Mouse (Mus musculus): ENCODE results near the gene Armc12. TPM values are rescaled to one million over a fixed set of nuclear protein-coding genes. Genes with fewer than 3 reads are reported as not detected.
A peak's percentile ranks its signal among the peaks of the same experiment; 100 is the strongest.

Gene Armc12
- total RNA-seq, 2 experiments from 2014 or later: not detected

DNA sequence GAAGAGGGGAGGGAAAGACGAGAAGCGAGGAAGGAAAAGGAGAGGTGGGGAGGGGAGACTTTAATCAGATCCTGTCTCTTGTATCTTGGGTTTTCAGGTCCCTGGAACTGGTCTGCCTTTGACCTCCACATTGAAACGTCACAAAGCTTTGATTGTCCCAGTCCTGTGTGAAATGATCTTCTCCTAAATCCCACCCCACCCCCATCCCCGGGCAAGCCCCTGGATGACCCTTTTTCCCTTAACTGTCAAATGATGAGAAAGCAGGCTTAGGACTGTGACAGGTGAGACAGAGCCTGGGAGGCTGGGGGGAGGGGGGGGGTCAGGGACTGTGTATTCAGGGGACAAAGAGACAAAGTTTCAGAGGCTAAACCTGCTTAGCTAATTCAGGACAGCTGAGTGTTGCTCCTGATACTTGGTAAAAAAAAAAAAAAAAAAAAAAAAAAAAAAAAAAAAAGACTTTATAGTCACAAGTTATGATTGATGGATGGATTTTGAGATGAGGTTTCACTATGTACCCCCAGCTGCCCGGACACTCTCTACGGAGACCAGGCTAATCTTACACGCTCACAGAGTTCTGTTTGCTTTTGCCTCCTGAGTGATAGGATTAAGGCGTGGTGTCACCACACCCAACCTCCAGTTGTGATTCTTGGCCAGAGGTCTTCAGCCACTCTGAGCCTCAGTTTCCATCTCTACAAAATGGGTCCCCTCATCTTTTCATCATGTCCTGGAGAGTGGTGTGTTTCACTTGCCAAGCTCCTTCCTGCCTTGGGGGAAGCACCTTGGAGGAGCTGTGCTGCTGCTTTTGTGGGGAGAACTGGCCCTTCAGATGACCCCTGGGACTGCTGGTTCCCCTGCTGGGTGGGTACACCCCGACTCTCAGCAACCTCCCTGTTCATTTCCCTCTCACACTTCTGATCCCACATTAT, 18.7 kb upstream of the Armc12 start:
- DNase-seq: no peak
- intact Hi-C loops (cut with DNase I): loop anchor here (2.0 kb wide), 1 partner anchor 25 kb away; no protein-coding TSS in a partner anchor

DNA sequence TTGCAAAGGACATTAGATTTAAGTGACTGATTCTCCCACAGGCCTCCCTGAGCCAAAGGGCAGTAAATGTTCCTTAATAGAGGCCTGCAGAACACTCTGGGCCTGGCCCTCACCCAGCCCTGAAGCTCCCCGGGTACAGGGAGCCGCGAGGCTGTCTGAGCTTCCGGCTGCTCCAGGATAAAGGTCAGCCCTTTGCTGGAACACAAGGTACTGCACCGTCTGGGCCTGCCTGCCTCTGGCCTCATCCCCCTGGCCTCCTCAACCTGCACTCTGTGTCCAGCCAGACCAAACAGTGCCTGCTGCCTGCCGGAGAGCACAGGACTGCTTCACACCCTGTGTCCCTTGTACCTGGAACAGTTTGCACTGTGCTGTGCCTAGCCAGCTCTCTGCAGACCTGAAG, 17.9 kb upstream of the Armc12 start:
- intact Hi-C loops (cut with DNase I): loop anchor here (2.0 kb wide), 1 partner anchor 26 kb away; no protein-coding TSS in a partner anchor
- peak in 1 of 2 experiments; percentile 63 for DNase-seq

DNA sequence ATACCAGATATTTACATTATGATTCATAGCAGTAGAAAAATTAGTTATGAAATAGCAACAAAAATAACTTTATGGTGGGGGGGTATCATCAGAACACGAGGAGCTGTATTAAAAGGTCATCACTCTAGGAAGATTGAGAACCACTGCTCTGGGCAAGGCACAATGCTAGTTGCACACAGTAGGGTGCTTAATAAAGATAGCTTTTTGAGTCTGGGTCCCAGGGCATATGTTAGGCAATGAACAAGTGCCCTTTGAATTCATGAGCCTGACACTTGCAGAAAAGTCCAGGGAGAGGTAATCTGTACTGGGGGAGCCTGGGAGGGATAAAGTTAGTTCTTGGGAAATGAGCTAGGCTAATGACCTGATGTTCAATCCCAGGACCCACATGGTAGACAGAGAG, 17.3 kb upstream of the Armc12 start:
- no peak for DNase-seq
- intact Hi-C loops (cut with DNase I): loop anchor here (2.0 kb wide), 1 partner anchor 27 kb away; no protein-coding TSS in a partner anchor

DNA sequence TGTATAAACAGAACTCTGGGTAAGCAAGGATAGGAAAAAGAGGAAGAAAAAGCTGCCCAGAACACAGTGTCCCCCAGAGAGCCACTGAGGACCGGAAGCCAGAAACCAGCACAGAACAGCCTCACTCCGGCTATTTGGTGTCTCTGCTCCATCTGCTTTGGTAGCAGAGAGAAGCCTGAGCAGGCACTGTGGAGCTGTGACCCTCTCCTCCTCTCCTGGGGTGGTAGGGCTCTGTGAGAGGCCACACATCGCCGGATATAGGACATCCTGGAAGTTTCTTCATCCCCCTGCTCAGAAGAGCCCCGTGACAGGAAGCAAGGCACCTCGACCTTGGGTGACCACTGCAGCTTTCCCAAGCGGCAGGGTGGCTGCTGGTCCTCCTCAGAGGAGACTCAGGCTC, 16.8 kb upstream of the Armc12 start:
- no peak for DNase-seq
- intact Hi-C loops (cut with DNase I): loop anchor here (2.0 kb wide), 1 partner anchor 27 kb away; no protein-coding TSS in a partner anchor

DNA sequence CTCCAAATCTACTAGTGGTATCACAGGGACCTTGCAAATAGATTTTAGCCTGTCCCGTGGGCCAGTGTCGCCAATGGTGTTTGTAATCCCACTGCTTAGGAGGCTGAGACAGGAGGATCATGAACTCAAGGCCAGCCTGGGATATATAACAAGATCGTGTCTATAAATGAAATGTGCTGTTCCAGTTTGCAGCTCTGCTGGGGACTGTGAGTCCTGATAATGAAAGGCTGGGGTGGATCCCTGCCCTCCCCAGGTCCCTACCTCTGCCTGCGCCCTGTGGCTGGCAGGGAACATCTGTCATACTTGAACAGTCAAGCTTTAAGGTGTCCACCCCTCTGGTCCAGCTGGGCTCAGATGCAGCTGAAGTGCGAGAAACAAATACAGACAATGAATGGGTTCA, 16.1 kb upstream of the Armc12 start:
- no peak for DNase-seq
- intact Hi-C loops (cut with DNase I): no loop called here

DNA sequence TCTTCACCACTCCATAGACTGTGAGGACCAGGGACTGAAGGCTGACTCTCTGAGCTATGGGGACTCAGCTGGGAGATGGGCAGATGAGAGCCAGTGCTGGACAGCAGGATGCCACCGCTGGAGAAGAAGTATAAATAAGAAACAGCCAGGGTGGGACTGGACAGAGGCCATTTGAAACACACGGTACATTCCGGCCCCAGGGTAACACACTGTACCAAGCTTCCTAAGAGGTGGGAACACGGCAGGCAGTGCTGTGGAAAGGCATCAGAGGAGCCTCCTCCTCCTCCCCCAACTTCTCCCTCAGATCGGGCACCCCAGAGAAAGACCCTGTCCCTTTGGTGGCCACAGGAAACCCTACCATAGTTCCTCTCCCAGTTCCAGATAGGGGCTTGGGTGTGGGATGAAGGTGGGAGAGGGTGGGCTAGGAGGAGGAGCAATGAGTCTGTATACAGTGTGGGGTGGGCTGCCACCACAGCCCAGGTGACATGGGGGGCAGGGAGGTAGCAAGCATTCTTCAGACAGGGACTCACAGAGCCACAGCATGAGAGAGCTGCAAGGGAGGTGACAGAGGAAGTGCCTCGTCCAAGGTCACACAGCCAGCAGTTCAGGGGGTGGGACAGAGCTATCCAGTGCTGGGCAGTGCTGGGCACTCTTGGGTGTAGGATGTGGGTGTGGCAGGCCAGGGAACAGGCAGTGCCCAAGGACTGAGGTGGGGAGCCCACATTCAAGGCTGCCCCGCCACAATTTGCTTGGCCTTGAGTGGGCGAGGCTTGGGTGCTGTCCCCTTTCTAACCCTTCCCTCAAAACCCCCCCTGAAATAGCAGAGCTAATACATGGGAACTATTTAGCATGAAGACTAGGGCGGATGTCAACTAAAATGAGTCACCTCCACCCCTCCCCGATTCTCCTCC, 14.9 kb upstream of the Armc12 start:
- intact Hi-C loops (cut with DNase I): no loop called here
- no peak for DNase-seq

DNA sequence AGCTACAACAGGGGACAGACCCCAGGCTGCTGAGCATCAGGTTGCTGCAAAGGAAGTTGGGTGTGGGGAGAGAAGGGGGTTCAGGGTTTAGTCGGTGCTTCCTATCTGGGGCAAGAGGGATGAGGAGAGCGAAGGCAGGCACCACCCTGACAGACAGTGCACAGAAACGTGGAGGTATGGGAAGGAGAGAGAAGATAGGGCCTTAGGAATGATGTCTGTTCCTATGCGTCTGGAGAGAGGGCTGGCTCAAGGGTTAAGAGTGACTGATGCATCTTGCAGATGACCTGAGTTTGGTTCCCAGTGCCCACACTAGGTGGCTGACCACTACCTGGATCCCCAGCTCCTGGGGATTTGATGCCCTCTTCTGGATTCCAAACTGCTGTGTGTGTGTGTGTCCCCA, 13.7 kb upstream of the Armc12 start:
- DNase-seq: no peak

DNA sequence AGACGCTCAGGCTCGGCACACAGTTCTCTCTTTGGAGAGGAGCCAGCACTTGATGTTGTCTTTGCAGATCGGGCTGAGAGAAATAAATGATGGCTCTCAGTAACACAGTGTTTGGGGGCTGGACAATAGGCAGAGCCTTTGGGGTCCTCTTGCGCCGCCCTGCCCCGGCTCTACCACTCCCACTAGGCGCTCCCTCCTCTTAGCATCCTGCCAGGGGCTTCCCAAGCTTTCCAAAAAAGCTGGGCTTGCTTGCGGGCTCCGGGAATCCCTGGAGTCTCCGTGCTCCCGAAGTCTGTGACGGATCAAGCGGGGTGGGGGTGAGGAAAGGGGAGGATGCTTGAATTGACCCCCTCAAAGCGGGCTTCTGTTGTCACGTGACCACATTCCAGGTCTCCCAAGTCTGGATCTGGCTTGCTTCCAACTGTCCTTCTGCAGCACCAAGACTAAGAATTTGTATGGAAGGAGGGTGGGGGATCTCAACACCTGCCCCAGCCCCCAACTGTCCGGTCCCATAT, 13.1 kb upstream of the Armc12 start, which contains the start of gene Fkbp5:
Gene Fkbp5, minus strand, starts transcription at position 87 of the 515 bp plus-strand sequence.
- DNase-seq: peak; percentile 82 to 86
- intact Hi-C loops (cut with DNase I): no loop called here

More for the DNA sequence above, 13.7 kb upstream of the Armc12 start:
- intact Hi-C loops (cut with DNase I): no loop called here

DNA sequence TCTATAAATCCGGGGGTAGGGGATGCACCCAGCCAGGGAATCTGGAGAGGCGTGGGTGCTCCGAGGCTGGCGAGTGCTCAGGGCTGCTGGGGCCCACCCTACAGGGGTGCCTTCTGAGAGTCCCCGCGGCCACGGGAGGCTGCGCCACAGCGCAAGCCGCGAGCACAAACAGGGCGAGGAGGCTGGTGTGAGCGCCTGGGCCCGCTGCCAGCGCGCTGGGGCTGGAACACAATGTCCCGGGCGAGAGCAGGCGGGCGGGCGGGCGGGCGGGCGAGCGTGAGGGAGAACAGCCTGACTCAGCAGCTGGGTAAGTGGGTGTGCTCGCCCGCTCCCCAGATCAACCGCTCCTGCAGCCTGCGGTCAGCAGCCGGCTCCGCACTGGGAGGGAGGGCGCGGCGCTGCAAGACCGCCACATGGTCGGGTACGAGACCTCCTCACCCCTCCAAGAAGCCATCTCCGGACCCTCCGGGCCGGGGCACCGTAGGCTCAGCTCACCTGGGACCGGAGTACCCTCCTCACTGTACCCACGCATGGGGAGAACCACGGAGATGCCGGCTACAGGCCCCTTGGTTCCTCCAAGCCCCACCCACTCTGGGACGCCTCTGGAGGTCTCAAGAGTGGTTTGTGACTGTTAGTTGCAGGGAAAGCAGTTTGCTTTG, 12.5 kb upstream of the Armc12 start:
- intact Hi-C loops (cut with DNase I): no loop called here
- peak; percentile 89 to 93 for DNase-seq

DNA sequence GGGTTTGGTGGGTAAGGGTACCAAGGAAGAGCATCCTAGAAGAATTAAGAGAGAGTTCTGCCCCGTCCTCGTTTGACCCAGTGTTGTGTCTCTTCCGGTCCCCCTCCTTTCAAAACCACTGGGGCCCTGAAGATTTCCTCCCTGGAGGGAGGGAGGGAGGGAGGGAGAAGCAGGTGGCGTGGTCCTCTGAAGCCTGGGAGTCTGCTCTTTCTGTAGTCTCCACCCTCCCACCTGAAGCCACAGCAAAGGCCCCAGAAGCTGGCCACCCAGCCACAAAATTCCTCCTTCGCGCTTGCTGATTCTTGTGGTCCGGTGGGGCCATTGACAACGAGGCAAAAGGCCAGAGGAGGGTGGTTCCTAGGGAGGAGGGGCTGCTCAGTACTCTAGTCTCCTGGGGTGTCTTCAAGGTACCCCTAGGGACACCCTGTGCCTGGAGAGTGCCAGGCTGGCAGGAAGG, 12.0 kb upstream of the Armc12 start:
- no peak for DNase-seq
- intact Hi-C loops (cut with DNase I): no loop called here

DNA sequence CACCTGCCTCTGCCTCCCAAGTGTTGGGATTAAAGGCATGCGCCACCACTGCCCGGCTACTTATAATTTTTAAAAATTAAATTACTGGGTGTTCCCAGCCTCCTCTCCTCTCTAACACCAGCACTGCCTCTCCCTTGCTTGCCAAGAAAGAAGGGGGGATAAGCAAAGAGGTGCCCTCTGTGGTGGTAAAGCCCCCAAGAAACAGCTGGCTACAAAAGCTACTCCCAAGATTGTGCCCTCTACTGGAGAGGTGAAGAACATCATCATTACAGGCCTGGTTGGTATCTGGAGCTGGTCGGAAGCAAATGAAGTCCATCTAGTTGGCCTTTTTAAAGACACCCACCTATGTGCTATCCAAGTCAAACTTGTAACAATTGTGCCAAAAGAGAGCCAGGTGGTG, 10.8 kb upstream of the Armc12 start:
- intact Hi-C loops (cut with DNase I): loop anchor here (10.0 kb wide), 1 partner anchor 295 kb away; no protein-coding TSS in a partner anchor
- no peak for DNase-seq

DNA sequence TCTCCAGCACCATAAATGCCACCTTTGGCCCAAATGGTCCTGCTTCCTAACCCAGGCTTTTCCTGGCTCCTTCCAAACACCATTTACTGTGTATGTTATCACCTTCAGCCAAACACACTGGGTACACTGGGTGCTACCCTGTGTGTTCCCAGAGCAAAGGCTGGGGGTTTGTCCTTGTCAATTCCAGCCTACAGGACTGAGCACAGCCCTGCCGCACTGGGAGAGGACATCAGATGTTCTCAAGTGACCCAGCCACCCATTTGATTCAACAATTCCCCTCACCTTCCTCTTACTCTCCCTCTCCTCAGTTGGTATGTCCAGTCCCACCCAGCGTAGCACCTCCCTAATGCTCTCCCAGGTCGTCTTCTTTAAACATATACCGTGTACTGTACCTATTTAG, 10.0 kb upstream of the Armc12 start:
- no peak for DNase-seq
- intact Hi-C loops (cut with DNase I): loop anchor here (10.0 kb wide), 1 partner anchor 296 kb away; no protein-coding TSS in a partner anchor

DNA sequence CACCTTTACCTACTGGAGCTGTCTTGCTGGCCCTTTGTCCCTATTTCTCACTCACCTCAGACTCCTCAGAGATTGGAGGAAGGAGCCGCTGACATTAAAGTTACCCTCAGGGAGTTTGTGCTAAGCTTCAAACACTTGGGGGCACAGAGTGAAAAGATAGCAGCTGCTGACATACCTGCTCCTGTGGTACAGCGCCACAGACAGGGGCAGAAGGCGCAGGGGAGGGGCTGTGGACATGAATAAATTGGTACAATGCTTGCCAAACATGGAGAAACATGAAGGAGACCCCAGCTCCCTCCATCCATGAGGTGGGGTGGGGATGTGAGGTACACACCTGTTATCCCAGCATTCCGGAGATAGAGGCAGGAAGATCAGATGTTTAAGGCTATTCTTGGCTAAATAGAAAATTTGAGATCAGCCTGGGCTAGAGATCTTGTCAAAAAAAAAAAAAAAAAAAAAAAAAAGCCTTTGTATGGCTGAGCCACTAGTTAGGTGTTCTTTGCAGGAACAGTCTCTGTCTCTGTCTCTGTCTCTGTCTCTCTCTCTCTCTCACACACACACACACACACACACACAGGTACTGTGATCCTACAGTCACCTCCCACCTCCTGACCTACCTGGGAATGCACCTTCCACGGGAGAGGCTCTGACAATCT, 9.4 kb upstream of the Armc12 start:
- no peak for DNase-seq
- intact Hi-C loops (cut with DNase I): loop anchor here (10.0 kb wide), 1 partner anchor 296 kb away; no protein-coding TSS in a partner anchor

DNA sequence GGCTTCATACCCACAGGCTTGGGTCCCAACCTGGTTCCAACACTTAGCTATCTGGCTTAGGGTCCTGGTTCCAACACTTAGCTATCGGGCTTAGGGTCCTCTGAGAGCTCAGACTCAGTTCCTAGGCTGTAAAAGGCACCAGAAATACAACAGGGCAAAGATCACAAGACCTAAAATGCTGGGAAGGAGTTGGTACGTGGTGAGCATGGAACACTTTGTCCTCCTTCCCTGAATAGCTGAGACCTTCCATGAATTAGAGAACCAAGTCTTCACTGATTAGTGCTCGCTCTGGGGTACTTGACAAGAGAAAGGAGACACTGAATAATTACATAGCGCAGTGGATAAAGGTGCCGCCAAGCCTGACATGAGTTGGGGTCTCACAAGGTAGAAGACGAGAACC, 8.7 kb upstream of the Armc12 start:
- DNase-seq: no peak
- intact Hi-C loops (cut with DNase I): loop anchor here (10.0 kb wide), 1 partner anchor 297 kb away; no protein-coding TSS in a partner anchor

DNA sequence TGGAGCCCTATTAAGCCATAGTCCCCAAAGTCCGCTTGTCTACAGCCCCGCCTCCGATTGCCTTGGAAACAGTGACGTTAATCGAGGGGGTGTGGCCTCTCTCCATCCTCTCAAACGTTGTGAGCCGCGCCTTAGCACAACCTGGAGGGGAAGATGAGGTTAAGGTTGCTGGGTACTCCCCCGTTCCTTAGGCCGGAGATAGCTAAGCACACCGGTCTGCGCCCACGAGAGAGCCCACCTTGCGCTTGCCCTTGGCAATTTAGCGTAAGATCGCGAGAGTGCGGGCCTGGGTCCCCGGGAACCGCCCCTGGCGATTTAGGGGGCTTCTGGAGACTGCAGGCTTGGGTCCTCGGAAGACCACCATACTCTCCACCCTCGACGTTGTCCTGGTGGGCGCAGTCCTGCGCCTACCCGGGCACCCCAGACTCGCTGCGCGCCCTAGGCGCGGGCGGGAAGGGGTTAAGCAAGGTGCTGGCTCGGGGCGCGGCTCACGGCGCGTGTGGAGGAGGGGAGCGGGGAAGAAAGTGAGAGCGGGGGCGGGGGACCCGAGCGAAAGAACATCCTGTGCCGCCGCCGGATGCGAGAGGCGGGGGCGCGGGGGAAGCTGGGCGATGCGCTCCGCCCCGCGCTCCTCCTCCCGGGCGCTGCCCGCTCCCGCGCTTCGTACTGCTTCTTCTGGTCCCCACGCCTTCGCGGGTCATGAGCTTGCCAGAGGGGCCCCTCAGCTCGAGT, 7.8 kb upstream of the Armc12 start:
- DNase-seq: peak; percentile 90 to 94
- intact Hi-C loops (cut with DNase I): loop anchor here (10.0 kb wide), 1 partner anchor 298 kb away; no protein-coding TSS in a partner anchor

DNA sequence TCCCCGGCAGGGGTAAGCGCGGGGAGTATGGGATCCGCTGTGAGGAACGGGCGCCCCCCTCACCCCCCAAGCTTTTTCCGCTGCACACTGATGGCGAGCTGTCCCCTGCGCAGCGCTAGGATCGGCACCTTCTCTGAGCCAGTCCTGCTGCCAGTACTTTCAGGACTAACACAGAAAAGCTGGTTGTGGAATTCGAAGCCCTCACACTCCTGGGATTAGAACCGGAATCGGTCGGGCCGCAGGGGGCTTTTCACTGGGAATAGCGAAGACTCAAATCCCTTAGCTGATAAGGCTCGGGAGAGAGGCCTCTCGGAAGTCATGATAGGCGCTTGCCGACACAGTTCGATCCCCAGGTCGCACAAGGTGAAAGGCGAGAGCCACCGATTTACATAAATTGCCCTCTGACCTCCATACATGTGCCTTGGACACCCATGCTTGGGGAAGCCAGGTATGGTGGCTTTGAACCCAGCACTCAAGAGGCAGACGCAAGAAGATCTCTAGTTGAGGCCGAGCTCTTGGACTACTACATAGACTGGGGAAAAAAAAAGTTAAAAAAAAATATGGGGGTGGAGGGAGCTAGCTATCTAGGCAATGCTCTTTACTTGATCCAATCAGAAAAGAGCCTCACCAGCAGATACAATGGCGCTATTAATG, 7.1 kb upstream of the Armc12 start:
- no peak for DNase-seq
- intact Hi-C loops (cut with DNase I): loop anchor here (1.0 to 10.0 kb wide), 3 partner anchors 39 to 299 kb away; no protein-coding TSS in a partner anchor

DNA sequence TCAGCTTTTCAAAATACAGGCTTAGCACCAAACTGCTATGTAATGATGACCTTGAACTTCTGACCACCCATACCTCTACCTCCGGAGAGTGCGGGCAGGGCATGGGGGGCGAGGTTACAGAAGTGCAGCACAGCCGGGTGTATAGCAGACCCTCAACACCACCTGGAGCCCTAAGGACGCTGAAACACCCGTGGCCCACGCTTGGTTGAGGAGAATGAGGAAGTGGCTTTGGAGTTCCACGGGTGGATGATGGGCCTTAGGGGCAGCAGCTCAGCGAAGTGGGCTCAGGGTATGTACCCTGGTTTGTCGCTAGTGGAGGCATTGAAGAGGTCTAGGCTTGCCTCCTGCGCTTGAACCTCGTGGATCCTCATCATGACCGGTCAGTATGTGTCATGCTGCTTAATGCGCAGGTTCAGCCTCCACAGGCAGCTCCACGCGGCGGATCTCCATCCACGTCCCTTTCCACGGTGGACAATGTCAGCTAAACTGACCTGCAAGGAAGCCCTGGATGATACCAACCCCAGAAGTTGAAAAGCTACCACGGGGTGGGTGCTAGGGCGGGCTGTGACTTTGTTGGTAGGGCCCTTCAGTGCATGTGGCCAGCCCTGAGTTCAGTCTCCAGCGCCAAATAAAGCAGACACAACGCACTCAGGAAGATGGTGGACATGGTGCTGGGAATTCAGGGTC, 6.5 kb upstream of the Armc12 start:
- intact Hi-C loops (cut with DNase I): loop anchor here (1.0 to 10.0 kb wide), 3 partner anchors 39 to 299 kb away; no protein-coding TSS in a partner anchor
- DNase-seq: no peak
